Mouse (Mus musculus): ENCODE data around the gene Olfr1032. TPM values are rescaled to one million over a fixed set of nuclear protein-coding genes. Genes with fewer than 3 reads are reported as not detected.

The Olfr1032 gene
- polyA plus RNA-seq, 1 experiment from 2014 or later, result not detected

Other genes starting within 250 kb of the Olfr1032 start
- gene Olfr1012, start 242.8 kb upstream of the Olfr1032 start, polyA plus RNA-seq (2014; fragmentation: Nextera tagmentation; extraction: Ambion mirVana), result not detected in 2 replicates
- not detected in 2 replicates for gene Olfr1013, start 238.4 kb upstream of the Olfr1032 start, polyA plus RNA-seq (2014; fragmentation: Nextera tagmentation; extraction: Ambion mirVana)
- gene Olfr1014, start 232.8 kb upstream of the Olfr1032 start, polyA plus RNA-seq (2014; fragmentation: Nextera tagmentation; extraction: Ambion mirVana), result not detected in 2 replicates
- gene Olfr1015, start 223.5 kb upstream of the Olfr1032 start, polyA plus RNA-seq (2014; fragmentation: Nextera tagmentation; extraction: Ambion mirVana), result not detected in 2 replicates
- gene Olfr1016, start 203.0 kb upstream of the Olfr1032 start, polyA plus RNA-seq (2014; fragmentation: Nextera tagmentation; extraction: Ambion mirVana), result not detected in 2 replicates
- not detected in 2 replicates for gene Olfr1018, start 187.1 kb upstream of the Olfr1032 start, polyA plus RNA-seq (2014; fragmentation: Nextera tagmentation; extraction: Ambion mirVana)
- gene Olfr1019, start 160.1 kb upstream of the Olfr1032 start, polyA plus RNA-seq (2014; fragmentation: Nextera tagmentation; extraction: Ambion mirVana), result not detected in 2 replicates
- gene Olfr1020, start 158.5 kb upstream of the Olfr1032 start, polyA plus RNA-seq (2014; fragmentation: Nextera tagmentation; extraction: Ambion mirVana), result not detected in 2 replicates
- not detected in 2 replicates for gene Olfr1022, start 136.9 kb upstream of the Olfr1032 start, polyA plus RNA-seq (2014; fragmentation: Nextera tagmentation; extraction: Ambion mirVana)
- not detected in 2 replicates for gene Olfr1023, start 119.9 kb upstream of the Olfr1032 start, polyA plus RNA-seq (2014; fragmentation: Nextera tagmentation; extraction: Ambion mirVana)
- not detected in 2 replicates for gene Olfr1024, start 100.5 kb upstream of the Olfr1032 start, polyA plus RNA-seq (2014; fragmentation: Nextera tagmentation; extraction: Ambion mirVana)
- gene Olfr1025-ps1, start 90.3 kb upstream of the Olfr1032 start, polyA plus RNA-seq (2014; fragmentation: Nextera tagmentation; extraction: Ambion mirVana), result not detected in 2 replicates
- not detected in 2 replicates for gene Olfr1026, start 84.0 kb upstream of the Olfr1032 start, polyA plus RNA-seq (2014; fragmentation: Nextera tagmentation; extraction: Ambion mirVana)
- not detected in 2 replicates for gene Olfr1028, start 55.1 kb upstream of the Olfr1032 start, polyA plus RNA-seq (2014; fragmentation: Nextera tagmentation; extraction: Ambion mirVana)
- gene Olfr1029, start 31.6 kb upstream of the Olfr1032 start, polyA plus RNA-seq (2014; fragmentation: Nextera tagmentation; extraction: Ambion mirVana), result not detected in 2 replicates
- gene Olfr1030, start 26.3 kb upstream of the Olfr1032 start, polyA plus RNA-seq (2014; fragmentation: Nextera tagmentation; extraction: Ambion mirVana), result not detected in 2 replicates
- not detected in 2 replicates for gene Olfr1031, start 15.2 kb upstream of the Olfr1032 start, polyA plus RNA-seq (2014; fragmentation: Nextera tagmentation; extraction: Ambion mirVana)
- not detected in 2 replicates for gene Olfr1033, start 15.1 kb downstream of the Olfr1032 start, polyA plus RNA-seq (2014; fragmentation: Nextera tagmentation; extraction: Ambion mirVana)
- not detected in 2 replicates for gene Olfr1034, start 40.3 kb downstream of the Olfr1032 start, polyA plus RNA-seq (2014; fragmentation: Nextera tagmentation; extraction: Ambion mirVana)
- gene Olfr1036, start 68.5 kb downstream of the Olfr1032 start, polyA plus RNA-seq (2014; fragmentation: Nextera tagmentation; extraction: Ambion mirVana), result not detected in 2 replicates
- not detected in 2 replicates for gene Olfr1037, start 81.8 kb downstream of the Olfr1032 start, polyA plus RNA-seq (2014; fragmentation: Nextera tagmentation; extraction: Ambion mirVana)
- gene Olfr1039, start 130.4 kb downstream of the Olfr1032 start, polyA plus RNA-seq (2014; fragmentation: Nextera tagmentation; extraction: Ambion mirVana), result not detected in 2 replicates
- not detected in 2 replicates for gene Olfr1040, start 141.2 kb downstream of the Olfr1032 start, polyA plus RNA-seq (2014; fragmentation: Nextera tagmentation; extraction: Ambion mirVana)
- not detected in 2 replicates for gene Olfr1042, start 156.3 kb downstream of the Olfr1032 start, polyA plus RNA-seq (2014; fragmentation: Nextera tagmentation; extraction: Ambion mirVana)
- not detected in 2 replicates for gene Olfr1043, start 162.0 kb downstream of the Olfr1032 start, polyA plus RNA-seq (2014; fragmentation: Nextera tagmentation; extraction: Ambion mirVana)
- gene Olfr1044, start 172.3 kb downstream of the Olfr1032 start, polyA plus RNA-seq (2014; fragmentation: Nextera tagmentation; extraction: Ambion mirVana), result not detected in 2 replicates
- not detected in 2 replicates for gene Olfr52, start 180.1 kb downstream of the Olfr1032 start, polyA plus RNA-seq (2014; fragmentation: Nextera tagmentation; extraction: Ambion mirVana)
- not detected in 2 replicates for gene Olfr1045, start 197.5 kb downstream of the Olfr1032 start, polyA plus RNA-seq (2014; fragmentation: Nextera tagmentation; extraction: Ambion mirVana)
- not detected in 2 replicates for gene Olfr1046, start 213.8 kb downstream of the Olfr1032 start, polyA plus RNA-seq (2014; fragmentation: Nextera tagmentation; extraction: Ambion mirVana)
- gene Olfr1047, start 225.9 kb downstream of the Olfr1032 start, polyA plus RNA-seq (2014; fragmentation: Nextera tagmentation; extraction: Ambion mirVana), result not detected in 2 replicates
- not detected in 2 replicates for gene Olfr1048, start 234.7 kb downstream of the Olfr1032 start, polyA plus RNA-seq (2014; fragmentation: Nextera tagmentation; extraction: Ambion mirVana)